Mouse (Mus musculus) kidney, embryonic 14.5 days (tissue): ENCODE measurements around the gene Gys2. TPM values are rescaled to one million over a fixed set of nuclear protein-coding genes. Genes with fewer than 3 reads are reported as not detected.
"Not testable (repeated sequence)": the region's sequence is repeated elsewhere in the genome, so short reads cannot be mapped to it uniquely, and the experiment has no call there.

Source experiments
- ATAC-seq: fragments of 200-750 bp; cut with Nextera tagmentation; 2 replicates; pipeline ENCODE4 v1.8.0; 2017; ENCODE audit warnings: moderate number of reproducible peaks, mild to moderate bottlenecking, moderate TSS enrichment, moderate library complexity; ENCODE audit not compliant: low FRiP score, low TSS enrichment
- H3K27ac ChIP-seq: fragments of 300-500 bp; sonication (generic); 2 replicates; pipeline ENCODE4 v1.5.1; 2014; ENCODE audit warnings: low read depth, mild to moderate bottlenecking, low read length, moderate library complexity, mixed read lengths
- H3K27me3 ChIP-seq: fragments of 300-500 bp; sonication (generic); 2 replicates; pipeline ENCODE4 v1.6.1; 2014; ENCODE audit warnings: mild to moderate bottlenecking, low read length; ENCODE audit not compliant: control insufficient read depth, insufficient read depth
- H3K36me3 ChIP-seq: fragments of 300-500 bp; sonication (generic); 2 replicates; pipeline ENCODE4 v1.6.1; 2014; ENCODE audit warnings: low read length, mixed read lengths; ENCODE audit not compliant: control insufficient read depth, insufficient read depth
- H3K4me1 ChIP-seq: fragments of 300-500 bp; sonication (generic); 2 replicates; pipeline ENCODE4 v1.6.1; 2014; ENCODE audit warnings: low read length, mixed read lengths; ENCODE audit not compliant: control insufficient read depth, insufficient read depth
- H3K4me2 ChIP-seq: fragments of 300-500 bp; sonication (generic); replicated peaks from 2 replicates; pipeline ENCODE4 v1.6.1; 2014; ENCODE audit warnings: low read depth, mild to moderate bottlenecking, low read length
- H3K4me3 ChIP-seq: fragments of 300-500 bp; sonication (generic); 2 replicates; pipeline ENCODE4 v1.5.1; 2014; ENCODE audit warnings: mild to moderate bottlenecking, low read length
- H3K9ac ChIP-seq: fragments of 300-500 bp; sonication (generic); 2 replicates; pipeline ENCODE4 v1.6.1; 2014; ENCODE audit warnings: low read depth, mild to moderate bottlenecking, low read length, moderate library complexity
- H3K9me3 ChIP-seq: fragments of 300-500 bp; sonication (generic); 2 replicates; pipeline ENCODE4 v1.6.1; 2016; ENCODE audit warnings: low read length; ENCODE audit not compliant: control insufficient read depth
- WGBS: fragments of 180-500 bp; shearing (Covaris S2); extraction: QIAGEN DNeasy Blood & Tissue Kit; methylation state at CpG from one replicate; pipeline ENCODE4 v1.1.7; 2014; 5-methylcytosine and 5-hydroxymethylcytosine counted together
- polyA plus RNA-seq: library from polyadenylated mRNA; unstranded; fragments of >200 nt; fragmentation: Nextera tagmentation; extraction: Ambion mirVana; gene quantifications from 2 replicates; pipeline ENCODE4 v1.2.1, GENCODE M21; 2014

Gene Gys2
- not detected in 2 replicates for polyA plus RNA-seq

- no peaks in the 10 kb centered on the region for H3K4me1 ChIP-seq
- H3K4me3 ChIP-seq, result no peak within 1 kb of the TSS
- H3K9me3 ChIP-seq, result no peaks in the 10 kb centered on the region
- WGBS, result 56% methylated on average over 4 of the region's 4 CpGs
- no peaks in the 10 kb centered on the region for H3K36me3 ChIP-seq
- ATAC-seq, result no peak
- no peak within 1 kb of the TSS for H3K27ac ChIP-seq
- no peaks in the 10 kb centered on the region for H3K27me3 ChIP-seq
- no peak within 1 kb of the TSS for H3K9ac ChIP-seq
- no peak within 1 kb of the TSS for H3K4me2 ChIP-seq
Observed at GRCm38 (mm10) chr6:142472801-142473203, at the start of gene Gys2. Gys2 (minus strand) TSS chr6:142473109.

- Histone ChIP-seq H3K4me3 (no peak overlapping the region), H3K27ac (no peak overlapping the region), H3K36me3 (no peaks in the 10 kb centered on the region), H3K4me1 (no peaks in the 10 kb centered on the region), H3K27me3 (no peaks in the 10 kb centered on the region), H3K4me2 (no peak overlapping the region), H3K9me3 (no peaks in the 10 kb centered on the region), H3K9ac (no peak overlapping the region)
- no peak for ATAC-seq
- WGBS, result 83% methylated on average over 12 of the region's 12 CpGs
Observed at GRCm38 (mm10) chr6:142521591-142522110, 48.7 kb upstream of the Gys2 start.

DNA sequence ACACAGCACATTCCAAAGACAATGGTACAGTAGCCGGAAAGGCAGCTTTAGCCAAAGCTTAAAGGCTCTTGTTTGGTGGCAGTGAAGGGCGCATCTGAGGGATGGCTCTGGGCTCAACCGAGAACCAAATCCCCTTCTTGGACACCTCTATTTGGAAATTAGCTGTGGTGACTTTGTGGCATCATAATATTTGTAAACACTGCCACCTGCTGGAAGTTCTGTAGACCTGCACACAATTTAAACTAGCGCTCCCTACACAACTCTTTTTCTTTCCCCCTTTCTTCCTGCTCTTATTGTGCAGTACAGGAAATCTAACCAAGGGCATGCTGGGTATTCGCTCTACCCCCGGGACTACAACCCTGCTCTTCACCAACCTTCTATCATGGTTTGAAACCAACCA lies 46.2 kb upstream of the Gys2 start:
- ATAC-seq, result peak; percentile 61
- Histone ChIP-seq H3K36me3 (no peaks in the 10 kb centered on the region), H3K4me1 (no peaks in the 10 kb centered on the region), H3K27ac (no peak overlapping the region), H3K27me3 (no peaks in the 10 kb centered on the region), H3K9me3 (no peaks in the 10 kb centered on the region), H3K4me2 (no peak overlapping the region), H3K4me3 (no peak overlapping the region), H3K9ac (no peak overlapping the region)
- WGBS, result 16% methylated on average over 6 of the region's 6 CpGs

DNA sequence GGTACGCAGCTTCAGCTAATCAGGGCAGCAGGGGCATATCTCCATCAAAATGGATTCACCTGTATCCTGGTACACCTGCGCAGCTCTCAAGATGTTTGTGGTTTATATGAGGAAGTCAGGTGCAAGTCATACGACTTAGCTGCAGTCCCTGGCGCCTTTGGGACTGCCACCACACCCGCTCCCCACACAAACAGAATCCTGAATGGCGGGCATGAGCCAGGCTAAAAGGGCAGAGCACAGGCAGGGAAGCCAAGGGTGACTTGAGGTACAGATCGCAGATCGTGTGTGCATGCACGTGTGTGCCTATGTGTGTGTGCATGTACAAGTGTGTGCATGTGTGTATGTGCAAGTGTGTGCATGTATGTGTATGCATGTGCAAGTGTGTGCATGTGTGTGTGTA lies 42.5 kb upstream of the Gys2 start:
- not testable (repeated sequence) for ATAC-seq, H3K4me3 ChIP-seq, H3K9ac ChIP-seq, H3K27ac ChIP-seq, H3K36me3 ChIP-seq, H3K9me3 ChIP-seq, H3K4me2 ChIP-seq, H3K27me3 ChIP-seq
- WGBS, result 76% methylated on average over 9 of the region's 9 CpGs
- 0 out of 2 replicates have a peak, but pooled peaks cover 10% of the 10 kb centered on the region for H3K4me1 ChIP-seq

GRCm38 (mm10) chr6:142514912-142515311 lies 42.0 kb upstream of the Gys2 start:
- Histone ChIP-seq H3K36me3 (no peaks in the 10 kb centered on the region), H3K4me1 (0 out of 2 replicates have a peak, but pooled peaks cover 10% of the 10 kb centered on the region), H3K27ac (no peak overlapping the region), H3K4me3 (no peak overlapping the region), H3K9me3 (no peaks in the 10 kb centered on the region), H3K27me3 (no peaks in the 10 kb centered on the region), H3K4me2 (no peak overlapping the region), H3K9ac (no peak overlapping the region)
- WGBS, result 4% methylated on average over 10 of the region's 10 CpGs
- ATAC-seq, result no peak

GRCm38 (mm10) chr6:142512902-142513301 lies 40.0 kb upstream of the Gys2 start:
- H3K9me3 ChIP-seq, result no peaks in the 10 kb centered on the region
- no peak overlapping the region for H3K4me3 ChIP-seq
- no peak overlapping the region for H3K27ac ChIP-seq
- H3K36me3 ChIP-seq, result no peaks in the 10 kb centered on the region
- 66% methylated on average over 3 of the region's 3 CpGs for WGBS
- H3K9ac ChIP-seq, result no peak overlapping the region
- H3K4me2 ChIP-seq, result no peak overlapping the region
- H3K4me1 ChIP-seq, result 0 out of 2 replicates have a peak, but pooled peaks cover 10% of the 10 kb centered on the region
- no peaks in the 10 kb centered on the region for H3K27me3 ChIP-seq
- no peak for ATAC-seq

GRCm38 (mm10) chr6:142511516-142512135 lies 38.7 kb upstream of the Gys2 start:
- Histone ChIP-seq H3K4me2 (no peak overlapping the region), H3K36me3 (no peaks in the 10 kb centered on the region), H3K9me3 (no peaks in the 10 kb centered on the region), H3K27ac (no peak overlapping the region), H3K9ac (no peak overlapping the region), H3K4me1 (peaks cover 15% of the 10 kb centered on the region), H3K4me3 (no peak overlapping the region), H3K27me3 (no peaks in the 10 kb centered on the region)
- WGBS, result 26% methylated on average over 12 of the region's 12 CpGs
- ATAC-seq, result no peak

GRCm38 (mm10) chr6:142508663-142509062 lies 35.8 kb upstream of the Gys2 start:
- Histone ChIP-seq H3K27ac (no peak overlapping the region), H3K4me1 (peaks cover 33% of the 10 kb centered on the region), H3K36me3 (peaks cover 8% of the 10 kb centered on the region; the same call in 1 of the 2 replicates), H3K9ac (no peak overlapping the region), H3K27me3 (no peaks in the 10 kb centered on the region), H3K4me2 (no peak overlapping the region), H3K9me3 (no peaks in the 10 kb centered on the region), H3K4me3 (no peak overlapping the region)
- ATAC-seq, result no peak
- WGBS, result 43% methylated on average over 4 of the region's 4 CpGs

DNA sequence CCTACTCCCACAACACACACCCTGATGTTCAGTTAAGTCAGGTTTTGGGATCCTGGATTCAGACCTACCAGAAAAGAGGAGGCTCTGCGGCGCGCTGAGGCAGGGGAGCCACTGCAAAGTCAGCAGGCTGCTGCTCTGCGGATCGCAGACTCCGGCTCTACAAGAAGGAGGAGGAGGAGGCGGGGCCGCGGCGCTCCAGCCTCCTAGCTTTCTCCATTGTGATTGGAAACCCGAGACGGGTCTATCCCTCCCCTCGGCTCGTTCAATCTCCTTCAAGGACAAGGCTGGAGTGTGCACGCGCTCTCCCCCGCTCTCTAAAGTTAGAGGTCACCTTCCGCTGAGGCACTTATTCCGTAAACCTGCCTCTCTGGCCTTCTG lies 34.9 kb upstream of the Gys2 start, which contains the start of gene Ldhb:
Ldhb (minus strand) TSS at position 173 of the 378 bp plus-strand sequence.
- Histone ChIP-seq H3K27ac (peak within 1 kb of the TSS; percentile 48), H3K4me2 (peak within 1 kb of the TSS; percentile 84), H3K4me1 (peaks cover 33% of the 10 kb centered on the region), H3K36me3 (peaks cover 8% of the 10 kb centered on the region; the same call in 1 of the 2 replicates), H3K27me3 (no peaks in the 10 kb centered on the region), H3K9me3 (no peaks in the 10 kb centered on the region), H3K4me3 (peak within 1 kb of the TSS; percentile 67), H3K9ac (peak within 1 kb of the TSS; percentile 63)
- ATAC-seq, result peak; percentile 96
- under 1% methylated on average over 19 of the region's 19 CpGs for WGBS
